Mouse (Mus musculus) cerebellum, adult 11 months (tissue): ENCODE measurements around the gene Map3k13.
"Not testable (repeated sequence)": the region's sequence is repeated elsewhere in the genome, so short reads cannot be mapped to it uniquely, and the experiment has no call there.

ENCODE experiments used
- DNase-seq: peaks from one replicate; pipeline ENCODE4 v3.0.0; 2022

Gene Map3k13

GRCm38 (mm10) chr16:21793875-21794696 lies at the start of gene Map3k13:
Gene Map3k13, plus strand, starts transcription at chr16:21794346.
- DNase-seq: peak; percentile 93

- no peak for DNase-seq
Measured at GRCm38 (mm10) chr16:21758447-21758846, 35.7 kb upstream of the Map3k13 start.

GRCm38 (mm10) chr16:21768255-21768654 lies 25.9 kb upstream of the Map3k13 start:
- DNase-seq: no peak

GRCm38 (mm10) chr16:21769667-21770066 lies 24.5 kb upstream of the Map3k13 start:
- DNase-seq: no peak

GRCm38 (mm10) chr16:21774725-21775124 lies 19.4 kb upstream of the Map3k13 start:
- DNase-seq: no peak

GRCm38 (mm10) chr16:21778293-21778866 lies 15.8 kb upstream of the Map3k13 start:
- DNase-seq: no peak

- no peak for DNase-seq
Measured at GRCm38 (mm10) chr16:21779149-21779548, 15.0 kb upstream of the Map3k13 start.

- no peak for DNase-seq
Measured at GRCm38 (mm10) chr16:21781277-21781676, 12.9 kb upstream of the Map3k13 start.

GRCm38 (mm10) chr16:21781895-21782294 lies 12.3 kb upstream of the Map3k13 start:
- no peak for DNase-seq

- no peak for DNase-seq
Measured at GRCm38 (mm10) chr16:21782807-21783206, 11.3 kb upstream of the Map3k13 start.

- no peak for DNase-seq
Measured at GRCm38 (mm10) chr16:21785000-21785399, 9.1 kb upstream of the Map3k13 start.

- DNase-seq: no peak
Measured at GRCm38 (mm10) chr16:21786317-21786716, 7.8 kb upstream of the Map3k13 start.

- DNase-seq: peak; percentile 52
Measured at GRCm38 (mm10) chr16:21787516-21788353, 6.4 kb upstream of the Map3k13 start, which contains the start of gene Ehhadh. Gene Ehhadh, minus strand, starts transcription at chr16:21787807.

- no peak for DNase-seq
Measured at GRCm38 (mm10) chr16:21788581-21788980, 5.6 kb upstream of the Map3k13 start.

GRCm38 (mm10) chr16:21789180-21789579 lies 5.0 kb upstream of the Map3k13 start:
- no peak for DNase-seq

- no peak for DNase-seq
Measured at GRCm38 (mm10) chr16:21790469-21790868, 3.7 kb upstream of the Map3k13 start.

- no peak for DNase-seq
Measured at GRCm38 (mm10) chr16:21791779-21792178, 2.4 kb upstream of the Map3k13 start.

GRCm38 (mm10) chr16:21793080-21793810 lies 901 bp upstream of the Map3k13 start:
- not testable (repeated sequence) for DNase-seq

- no peak for DNase-seq
Measured at GRCm38 (mm10) chr16:21794697-21795045, 525 bp downstream of the Map3k13 start.

GRCm38 (mm10) chr16:21795071-21795470 lies 925 bp downstream of the Map3k13 start:
- DNase-seq: no peak

GRCm38 (mm10) chr16:21804258-21804657 lies 10.1 kb downstream of the Map3k13 start:
- DNase-seq: peak; percentile 40

- no peak for DNase-seq
Measured at GRCm38 (mm10) chr16:21806892-21807291, 12.7 kb downstream of the Map3k13 start.

- DNase-seq: not testable (repeated sequence)
Measured at GRCm38 (mm10) chr16:21807786-21808185, 13.6 kb downstream of the Map3k13 start.
